Comparison of ENCODE assay signal across 11 mouse cellular contexts in the genomic region with DNA sequence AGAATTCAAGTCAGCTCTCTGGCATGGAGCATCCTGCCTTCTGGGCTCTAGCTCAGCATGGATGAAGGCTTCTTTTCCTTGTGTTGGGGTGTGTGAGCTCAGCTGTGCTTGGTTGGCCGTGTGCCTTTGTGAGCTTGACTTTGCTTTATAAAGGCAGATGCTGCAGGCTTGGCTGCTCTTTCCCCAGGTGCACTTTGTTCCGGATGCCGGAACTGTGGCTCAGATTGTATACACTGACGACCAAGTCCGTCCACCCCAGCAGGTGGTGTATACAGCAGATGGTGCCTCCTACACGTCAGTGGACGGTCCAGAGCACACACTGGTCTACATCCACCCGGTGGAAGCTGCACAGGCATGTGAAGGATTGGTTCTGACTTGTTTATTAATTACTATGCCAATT. TPM values are rescaled to one million over a fixed set of nuclear protein-coding genes. Genes with fewer than 3 reads are reported as not detected.
DNase-seq lines count a peak whose midpoint lies in the region; ATAC-seq and TF ChIP-seq lines count a peak whose summit lies in the region.
"Had no signal": no experiment of that assay in that cellular context is flagged by ENCODE, and none has a peak within 500 bp of the region (broad histone marks: within the 10 kb centered on the region; RNA-seq: fewer than 3 reads in every experiment).

No protein-coding gene starts in this region.

- WGBS in limb, embryonic 14.5 days = 76% methylated on average over 8 of the region's 8 CpGs
- WGBS in limb, embryonic 10.5 days = 85% methylated on average over 8 of the region's 8 CpGs
- WGBS in hindbrain, embryonic 11.5 days = 50% methylated on average over 8 of the region's 8 CpGs
- WGBS in neural tube, embryonic 13.5 days = 30% methylated on average over 8 of the region's 8 CpGs

- TF ChIP-seq POLR2A in limb, embryonic 14.5 days (IDR thresholded peaks at IDR 0.05; ENCODE audit: borderline replicate concordance, extremely low read depth, insufficient read depth, insufficient read length) = no peak

- H3K27me3 ChIP-seq in limb, embryonic 14.5 days (ENCODE audit: control insufficient read depth, insufficient read depth, low read length) = no peaks in the 10 kb centered on the region
- no peaks in the 10 kb centered on the region for H3K27me3 ChIP-seq in limb, embryonic 10.5 days (ENCODE audit: low read depth, poor library complexity, severe bottlenecking)
- H3K27me3 ChIP-seq in hindbrain, embryonic 11.5 days (ENCODE audit: control insufficient read depth, insufficient read depth, low read length) = no peaks in the 10 kb centered on the region
- H3K27me3 ChIP-seq in neural tube, embryonic 13.5 days = no peaks in the 10 kb centered on the region
- H3K27me3 ChIP-seq: limb, embryonic 15.5 days had no signal

- no peak overlapping the region for H3K9ac ChIP-seq in limb, embryonic 14.5 days (ENCODE audit: low read depth, low read length, severe bottlenecking)
- H3K9ac ChIP-seq in hindbrain, embryonic 11.5 days (ENCODE audit: low read depth, low read length) = no peak overlapping the region
- peak overlapping the region; percentile 43; the same call in 1 of the 2 replicates for H3K9ac ChIP-seq in neural tube, embryonic 13.5 days
- H3K9ac ChIP-seq: limb, embryonic 15.5 days had no signal

- H3K9me3 ChIP-seq in limb, embryonic 14.5 days (ENCODE audit: control insufficient read depth, low read length) = no peaks in the 10 kb centered on the region
- no peaks in the 10 kb centered on the region for H3K9me3 ChIP-seq in limb, embryonic 10.5 days (replicated peaks)
- H3K9me3 ChIP-seq in hindbrain, embryonic 11.5 days (ENCODE audit: control insufficient read depth, low read length) = no peaks in the 10 kb centered on the region
- 0 out of 2 replicates have a peak, but pooled peaks cover 3% of the 10 kb centered on the region for H3K9me3 ChIP-seq in neural tube, embryonic 13.5 days
- H3K9me3 ChIP-seq: limb, embryonic 15.5 days had no signal

- H3K4me2 ChIP-seq in limb, embryonic 14.5 days (replicated peaks; ENCODE audit: low read depth, low read length, severe bottlenecking) = no peak overlapping the region
- no peak overlapping the region for H3K4me2 ChIP-seq in hindbrain, embryonic 11.5 days (replicated peaks; ENCODE audit: low read depth, low read length)
- no peak overlapping the region for H3K4me2 ChIP-seq in neural tube, embryonic 13.5 days
- H3K4me2 ChIP-seq: limb, embryonic 15.5 days had no signal

- H3K4me1 ChIP-seq in limb, embryonic 14.5 days (ENCODE audit: control insufficient read depth, insufficient read depth, low read length) = no peaks in the 10 kb centered on the region
- no peaks in the 10 kb centered on the region for H3K4me1 ChIP-seq in limb, embryonic 10.5 days
- H3K4me1 ChIP-seq in hindbrain, embryonic 11.5 days (replicated peaks; ENCODE audit: control insufficient read depth, insufficient read depth, low read length) = no peaks in the 10 kb centered on the region
- H3K4me1 ChIP-seq in neural tube, embryonic 13.5 days (replicated peaks) = peaks cover 10% of the 10 kb centered on the region

- no peak overlapping the region for H3K4me3 ChIP-seq in limb, embryonic 14.5 days (replicated peaks; ENCODE audit: low read length)
- H3K4me3 ChIP-seq in limb, embryonic 10.5 days = no peak overlapping the region
- H3K4me3 ChIP-seq in hindbrain, embryonic 11.5 days (ENCODE audit: low read depth, low read length) = no peak overlapping the region
- H3K4me3 ChIP-seq in neural tube, embryonic 13.5 days = no peak overlapping the region
- H3K4me3 ChIP-seq: limb, embryonic 15.5 days had no signal

- peak; percentile 4 for DNase-seq in limb, embryonic 14.5 days (ENCODE audit: low spot score)
- no peak for DNase-seq in limb, embryonic 10.5 days (ENCODE audit: low spot score)
- peak; percentile 98 for DNase-seq in cerebellum, adult 11-12 months
- DNase-seq in hindbrain, embryonic 11.5 days (ENCODE audit: low spot score) = no peak
- no peak for DNase-seq in adrenal gland, adult 2 months
- no peak for DNase-seq in gastrocnemius, postnatal 25 days
- DNase-seq in thymus, postnatal 4 days = no peak
- DNase-seq: heart, postnatal 4 days; thymus, postnatal 25 days had no signal

- no peak for ATAC-seq in limb, embryonic 14.5 days (ENCODE audit: low FRiP score, low read depth)
- no peak for ATAC-seq in hindbrain, embryonic 11.5 days (ENCODE audit: low FRiP score)
- ATAC-seq in neural tube, embryonic 13.5 days (ENCODE audit: low read depth) = peak; percentile 76

- H3K27ac ChIP-seq in limb, embryonic 14.5 days (replicated peaks; ENCODE audit: low read depth, low read length) = no peak overlapping the region
- no peak overlapping the region for H3K27ac ChIP-seq in limb, embryonic 10.5 days
- H3K27ac ChIP-seq in hindbrain, embryonic 11.5 days (ENCODE audit: low read depth, low read length) = peak overlapping the region; percentile 27; the same call in 1 of the 2 replicates
- H3K27ac ChIP-seq in neural tube, embryonic 13.5 days (replicated peaks) = peak overlapping the region; percentile 59
- H3K27ac ChIP-seq: limb, embryonic 15.5 days had no signal

- H3K36me3 ChIP-seq in limb, embryonic 14.5 days (ENCODE audit: control insufficient read depth, insufficient read depth, low read length) = no peaks in the 10 kb centered on the region
- no peaks in the 10 kb centered on the region for H3K36me3 ChIP-seq in limb, embryonic 10.5 days
- H3K36me3 ChIP-seq in hindbrain, embryonic 11.5 days (ENCODE audit: control insufficient read depth, insufficient read depth, low read length) = no peaks in the 10 kb centered on the region
- H3K36me3 ChIP-seq in neural tube, embryonic 13.5 days = 0 out of 2 replicates have a peak, but pooled peaks cover 7% of the 10 kb centered on the region
- H3K36me3 ChIP-seq: limb, embryonic 15.5 days had no signal

RNA-seq across cellular contexts. Expression of a gene that starts 35.6 kb away (rescaled TPM):
- polyA plus RNA-seq in limb, embryonic 14.5 days (2012; rRNA removed) = 14.6 and 17.5 TPM in 2 replicates
- 5.2 and 5.5 TPM in 2 replicates for polyA plus RNA-seq in limb, embryonic 14.5 days (2014; fragmentation: Nextera tagmentation; extraction: Ambion mirVana)
- polyA plus RNA-seq in limb, embryonic 10.5 days (2016; fragmentation: Nextera tagmentation; extraction: Ambion mirVana) = 7.3 and 7.5 TPM in 2 replicates
- 6.9 and 7.5 TPM in 2 replicates for polyA plus RNA-seq in hindbrain, embryonic 11.5 days (2014; fragmentation: Nextera tagmentation; extraction: Ambion mirVana)
- 6.1 and 7.5 TPM in 2 replicates for polyA plus RNA-seq in neural tube, embryonic 13.5 days (2015; fragmentation: Nextera tagmentation; extraction: Ambion mirVana)
- total RNA-seq in adrenal gland, adult 2 months (2021) = 10 to 100 TPM in 1 of 2 experiments, 1 to 10 TPM in 1; 8.4 to 11.3 TPM
- 6.8 and 8.6 TPM in 2 replicates for polyA plus RNA-seq in adrenal gland, adult 2 months (2012; rRNA removed)
- 1 to 10 TPM; 3.0 to 3.7 TPM for total RNA-seq in gastrocnemius, postnatal 25 days (2021)

Comparison
In these comparisons a context has a peak if more than half of its experiments do, and no peak if none do; other contexts are left out.
1. DNase-seq: peak in limb, embryonic 14.5 days (single experiment) and cerebellum, adult 11-12 months (single experiment); none in limb, embryonic 10.5 days (single experiment), hindbrain, embryonic 11.5 days (single experiment), adrenal gland, adult 2 months (single experiment), gastrocnemius, postnatal 25 days (single experiment) and thymus, postnatal 4 days (single experiment).
2. H3K27ac ChIP-seq: peak in hindbrain, embryonic 11.5 days (single experiment) and neural tube, embryonic 13.5 days (single experiment); none in limb, embryonic 14.5 days (single experiment) and limb, embryonic 10.5 days (single experiment).